Mouse (Mus musculus) forebrain, postnatal 0 days (tissue): ENCODE measurements around the gene Ppm1b. TPM values are rescaled to one million over a fixed set of nuclear protein-coding genes. Genes with fewer than 3 reads are reported as not detected.

Experiments used
- ATAC-seq: fragments of 200-750 bp; cut with Nextera tagmentation; 2 replicates; pipeline ENCODE4 v1.8.0; 2017; ENCODE audit warnings: mild to moderate bottlenecking, moderate library complexity
- DNase-seq: peaks from one replicate; pipeline ENCODE4 v3.0.0-alpha.2; 2015
- H3K27ac ChIP-seq: fragments of 300-500 bp; sonication (generic); 2 replicates; pipeline ENCODE4 v1.5.1; 2014; ENCODE audit warnings: low read depth, mild to moderate bottlenecking, antibody characterized with exemption, low read length, moderate library complexity, mixed read lengths
- H3K27me3 ChIP-seq: fragments of 300-500 bp; sonication (generic); 2 replicates; pipeline ENCODE4 v1.6.1; 2014; ENCODE audit warnings: mild to moderate bottlenecking, low read length, mixed read lengths; ENCODE audit not compliant: insufficient read depth
- H3K36me3 ChIP-seq: fragments of 300-500 bp; sonication (generic); 2 replicates; pipeline ENCODE4 v1.6.1; 2014; ENCODE audit warnings: mild to moderate bottlenecking, moderate library complexity; ENCODE audit not compliant: insufficient read depth
- H3K4me1 ChIP-seq: fragments of 300-500 bp; sonication (generic); 2 replicates; pipeline ENCODE4 v1.6.1; 2014; ENCODE audit warnings: antibody characterized with exemption; ENCODE audit not compliant: insufficient read depth
- H3K4me2 ChIP-seq: fragments of 300-500 bp; sonication (generic); 2 replicates; pipeline ENCODE4 v1.6.1; 2014; ENCODE audit warnings: low read depth, mild to moderate bottlenecking, moderate library complexity
- H3K4me3 ChIP-seq: fragments of 300-500 bp; sonication (generic); 2 replicates; pipeline ENCODE4 v1.5.1; 2014; ENCODE audit warnings: low read depth, low read length, mixed read lengths
- H3K9ac ChIP-seq: fragments of 300-500 bp; sonication (generic); 2 replicates; pipeline ENCODE4 v1.6.1; 2014; ENCODE audit warnings: mild to moderate bottlenecking
- H3K9me3 ChIP-seq: fragments of 300-500 bp; sonication (generic); 2 replicates; pipeline ENCODE4 v1.6.1; 2016; ENCODE audit warnings: low read length
- CTCF ChIP-seq: sonication (generic); IDR thresholded peaks from 2 replicates; pipeline ENCODE4 v1.5.1; 2016; ENCODE audit warnings: antibody characterized with exemption, control low read depth, low read depth
- WGBS: fragments of 180-500 bp; shearing (Covaris S2); extraction: QIAGEN DNeasy Blood & Tissue Kit; methylation state at CpG from one replicate; pipeline ENCODE4 v1.1.7; 2014; 5-methylcytosine and 5-hydroxymethylcytosine counted together
- polyA plus RNA-seq: library from polyadenylated mRNA; unstranded; fragments of >200 nt; fragmentation: Nextera tagmentation; extraction: Ambion mirVana; gene quantifications from 2 replicates; pipeline ENCODE4 v1.2.1, GENCODE M21; 2015
- total RNA-seq: library from RNA; depleted of rRNA; stranded (reverse); fragments of >200 nt; gene quantifications from 2 replicates; pipeline ENCODE4 v1.2.3, GENCODE M21; 2014

Gene Ppm1b
- total and polyA plus RNA-seq, 2 experiments from 2014 or later = 62.9 to 68.8 TPM

- DNase-seq (no peak), ATAC-seq (no peak)
- no peak overlapping the region for H3K9ac ChIP-seq
- no peak overlapping the region for H3K4me3 ChIP-seq
- no peaks in the 10 kb centered on the region for H3K9me3 ChIP-seq
- 65% methylated on average over 2 of the region's 2 CpGs for WGBS
- no peak for TF ChIP-seq CTCF
- no peaks in the 10 kb centered on the region for H3K36me3 ChIP-seq
- H3K27ac ChIP-seq = no peak overlapping the region
- no peaks in the 10 kb centered on the region for H3K27me3 ChIP-seq
- no peaks in the 10 kb centered on the region for H3K4me1 ChIP-seq
- no peak overlapping the region for H3K4me2 ChIP-seq
These were observed 13.5 kb upstream of the Ppm1b start for GRCm38 (mm10) chr17:84943033-84943393.

- Histone ChIP-seq H3K27me3 (no peaks in the 10 kb centered on the region), H3K27ac (no peak overlapping the region), H3K4me3 (no peak overlapping the region), H3K36me3 (no peaks in the 10 kb centered on the region), H3K4me2 (no peak overlapping the region), H3K4me1 (no peaks in the 10 kb centered on the region), H3K9ac (no peak overlapping the region), H3K9me3 (no peaks in the 10 kb centered on the region)
- DNase-seq = no peak
- no peak for TF ChIP-seq CTCF
- 92% methylated on average over 6 of the region's 6 CpGs for WGBS
- ATAC-seq = no peak
These were observed 12.2 kb upstream of the Ppm1b start for GRCm38 (mm10) chr17:84944348-84944747.

GRCm38 (mm10) chr17:84952521-84952920 lies 4.0 kb upstream of the Ppm1b start:
- no peaks in the 10 kb centered on the region for H3K9me3 ChIP-seq
- H3K9ac ChIP-seq = no peak overlapping the region
- H3K36me3 ChIP-seq = no peaks in the 10 kb centered on the region
- no peak overlapping the region for H3K4me3 ChIP-seq
- 98% methylated on average over 5 of the region's 5 CpGs for WGBS
- no peak overlapping the region for H3K4me2 ChIP-seq
- no peaks in the 10 kb centered on the region for H3K27me3 ChIP-seq
- TF ChIP-seq CTCF = no peak
- DNase-seq (no peak), ATAC-seq (no peak)
- no peaks in the 10 kb centered on the region; the same call in 1 of the 2 replicates for H3K4me1 ChIP-seq
- no peak overlapping the region for H3K27ac ChIP-seq

- no peak for TF ChIP-seq CTCF
- ATAC-seq (no peak), DNase-seq (no peak)
- 90% methylated on average over 5 of the region's 5 CpGs for whole genome bisulfite sequencing
- no peak overlapping the region for H3K9ac ChIP-seq
- no peaks in the 10 kb centered on the region for H3K27me3 ChIP-seq
- no peaks in the 10 kb centered on the region; the same call in 1 of the 2 replicates for H3K4me1 ChIP-seq
- no peak overlapping the region for H3K27ac ChIP-seq
- no peaks in the 10 kb centered on the region for H3K36me3 ChIP-seq
- H3K4me2 ChIP-seq = no peak overlapping the region
- no peak overlapping the region for H3K4me3 ChIP-seq
- no peaks in the 10 kb centered on the region for H3K9me3 ChIP-seq
These were observed 2.8 kb upstream of the Ppm1b start for GRCm38 (mm10) chr17:84953776-84954175.

- TF ChIP-seq CTCF = no peak
- no peak overlapping the region for H3K4me3 ChIP-seq
- ATAC-seq = no peak
- H3K9me3 ChIP-seq = no peaks in the 10 kb centered on the region
- WGBS = 92% methylated on average over 5 of the region's 5 CpGs
- no peak overlapping the region for H3K9ac ChIP-seq
- no peak overlapping the region for H3K27ac ChIP-seq
- no peak overlapping the region for H3K4me2 ChIP-seq
- H3K36me3 ChIP-seq = no peaks in the 10 kb centered on the region
- no peaks in the 10 kb centered on the region for H3K27me3 ChIP-seq
- H3K4me1 ChIP-seq = peaks cover 9% of the 10 kb centered on the region
- DNase-seq = no peak
These were observed 1.7 kb upstream of the Ppm1b start for GRCm38 (mm10) chr17:84954881-84955280.

- H3K4me2 ChIP-seq = peak overlapping the region; percentile 70
- no peaks in the 10 kb centered on the region for H3K36me3 ChIP-seq
- ATAC-seq (peak; percentile 85), DNase-seq (peak; percentile 96)
- peak overlapping the region; percentile 75 for H3K27ac ChIP-seq
- H3K4me1 ChIP-seq = peaks cover 13% of the 10 kb centered on the region
- peak; percentile 45 for TF ChIP-seq CTCF
- 1% methylated on average over 24 of the region's 24 CpGs for WGBS
- peak overlapping the region; percentile 89 for H3K4me3 ChIP-seq
- no peaks in the 10 kb centered on the region for H3K27me3 ChIP-seq
- H3K9ac ChIP-seq = peak overlapping the region; percentile 34
- H3K9me3 ChIP-seq = no peaks in the 10 kb centered on the region
These were observed 468 bp downstream of the Ppm1b start for GRCm38 (mm10) chr17:84956931-84957486.

GRCm38 (mm10) chr17:84957487-84958259 lies 1.1 kb downstream of the Ppm1b start:
- Histone ChIP-seq H3K27ac (peak overlapping the region; percentile 94), H3K9ac (peak overlapping the region; percentile 85), H3K4me1 (peaks cover 13% of the 10 kb centered on the region), H3K36me3 (no peaks in the 10 kb centered on the region), H3K4me2 (peak overlapping the region; percentile 70), H3K4me3 (peak overlapping the region; percentile 89), H3K9me3 (no peaks in the 10 kb centered on the region), H3K27me3 (no peaks in the 10 kb centered on the region)
- peak; percentile 100 for DNase-seq
- no peak for TF ChIP-seq CTCF
- ATAC-seq = peak; percentile 96
- 1% methylated on average over 43 of the region's 55 CpGs for WGBS
